ENCODE assay signal across 40 mouse cellular contexts in genomic region chr19:36133731-36134130, GRCm38 (mm10). TPM values are rescaled to one million over a fixed set of nuclear protein-coding genes. Genes with fewer than 3 reads are reported as not detected.
DNase-seq lines count a peak whose midpoint lies in the region; ATAC-seq and TF ChIP-seq lines count a peak whose summit lies in the region.
"Had no signal": no experiment of that assay in that cellular context is flagged by ENCODE, and none has a peak within 500 bp of the region (broad histone marks: within the 10 kb centered on the region; RNA-seq: fewer than 3 reads in every experiment).

No protein-coding gene starts in this region.

- no peak for TF ChIP-seq CTCF in intestine, postnatal 0 days (IDR thresholded peaks at IDR 0.05; ENCODE audit: low read depth)
- no peak for TF ChIP-seq CTCF in embryonic fibroblast, embryonic 13.5 days (IDR thresholded peaks at IDR 0.05; ENCODE audit: borderline replicate concordance, insufficient read depth, low read length)
- TF ChIP-seq CTCF in stomach, postnatal 0 days (IDR thresholded peaks at IDR 0.05; ENCODE audit: low read depth): no peak

- no peaks in the 10 kb centered on the region for H3K9me3 ChIP-seq in heart, embryonic 13.5 days
- H3K9me3 ChIP-seq in intestine, embryonic 14.5 days (ENCODE audit: control insufficient read depth, low read length): no peaks in the 10 kb centered on the region
- H3K9me3 ChIP-seq in intestine, postnatal 0 days (ENCODE audit: control insufficient read depth): no peaks in the 10 kb centered on the region
- no peaks in the 10 kb centered on the region for H3K9me3 ChIP-seq in stomach, postnatal 0 days (ENCODE audit: control insufficient read depth, low read length)
- H3K9me3 ChIP-seq: embryonic facial prominence, embryonic 12.5 days; intestine, embryonic 15.5 days; limb, embryonic 13.5 days; lung, embryonic 15.5 days; megakaryocyte, embryonic 14.5 days; stomach, embryonic 15.5 days had no signal

- ATAC-seq in heart, embryonic 13.5 days (ENCODE audit: extremely low read depth, insufficient number of reproducible peaks, low FRiP score, low TSS enrichment): no peak
- no peak for ATAC-seq in intestine, embryonic 14.5 days (replicated peaks; ENCODE audit: low FRiP score, low TSS enrichment, low read depth)
- no peak for ATAC-seq in intestine, postnatal 0 days
- ATAC-seq in stomach, postnatal 0 days (ENCODE audit: low FRiP score, low TSS enrichment): 0 out of 2 replicates have a peak, but pooled peaks have one; percentile 26
- ATAC-seq: activated CD4-positive, CD25-positive, alpha-beta regulatory T cell, adult 4 months; forebrain, embryonic 16.5 days; hindbrain, embryonic 16.5 days; intestine, embryonic 15.5 days had no signal

- H3K27me3 ChIP-seq in heart, embryonic 13.5 days (replicated peaks): no peaks in the 10 kb centered on the region
- no peaks in the 10 kb centered on the region for H3K27me3 ChIP-seq in intestine, embryonic 14.5 days (replicated peaks; ENCODE audit: control insufficient read depth, insufficient read depth, low read length)
- H3K27me3 ChIP-seq in intestine, postnatal 0 days (replicated peaks; ENCODE audit: control insufficient read depth, insufficient read depth, low read length): no peaks in the 10 kb centered on the region
- H3K27me3 ChIP-seq in stomach, postnatal 0 days (ENCODE audit: control insufficient read depth, insufficient read depth, low read length): no peaks in the 10 kb centered on the region
- H3K27me3 ChIP-seq: embryonic facial prominence, embryonic 12.5 days; intestine, embryonic 15.5 days; limb, embryonic 13.5 days; lung, embryonic 15.5 days; megakaryocyte, embryonic 14.5 days; stomach, embryonic 15.5 days had no signal

- peak overlapping the region; percentile 77 for H3K27ac ChIP-seq in heart, embryonic 13.5 days (replicated peaks)
- H3K27ac ChIP-seq in intestine, embryonic 14.5 days (ENCODE audit: low read depth): no peak overlapping the region
- H3K27ac ChIP-seq in intestine, postnatal 0 days (ENCODE audit: low read depth, low read length): no peak overlapping the region
- peak overlapping the region; percentile 29 for H3K27ac ChIP-seq in embryonic fibroblast, embryonic 13.5 days (ENCODE audit: insufficient read depth, low read length)
- H3K27ac ChIP-seq in stomach, postnatal 0 days (replicated peaks): no peak overlapping the region
- H3K27ac ChIP-seq: embryonic facial prominence, embryonic 12.5 days; gastrocnemius, adult 2 months; intestine, embryonic 15.5 days; kidney, postnatal 0 days; limb, embryonic 13.5 days; lung, embryonic 15.5 days; stomach, embryonic 15.5 days had no signal

- 14% methylated on average over 5 of the region's 5 CpGs for WGBS in heart, embryonic 13.5 days
- 34% methylated on average over 5 of the region's 5 CpGs for WGBS in intestine, embryonic 14.5 days
- WGBS in intestine, postnatal 0 days: 42% methylated on average over 5 of the region's 5 CpGs
- WGBS in stomach, postnatal 0 days: 25% methylated on average over 5 of the region's 5 CpGs

- no peak overlapping the region for H3K4me3 ChIP-seq in heart, embryonic 13.5 days
- no peak overlapping the region for H3K4me3 ChIP-seq in intestine, embryonic 14.5 days (ENCODE audit: low read depth, low read length)
- H3K4me3 ChIP-seq in intestine, postnatal 0 days (ENCODE audit: low read depth, low read length): no peak overlapping the region
- H3K4me3 ChIP-seq in embryonic fibroblast, embryonic 13.5 days (ENCODE audit: insufficient read depth, low read length): no peak overlapping the region
- H3K4me3 ChIP-seq in stomach, postnatal 0 days (ENCODE audit: low read depth, low read length): no peak overlapping the region
- H3K4me3 ChIP-seq: embryonic facial prominence, embryonic 12.5 days; gastrocnemius, adult 2 months; intestine, embryonic 15.5 days; limb, embryonic 13.5 days; lung, embryonic 15.5 days; megakaryocyte, embryonic 14.5 days; stomach, embryonic 15.5 days had no signal

- no peak overlapping the region; the same call in 1 of the 2 replicates for H3K9ac ChIP-seq in heart, embryonic 13.5 days
- H3K9ac ChIP-seq in intestine, embryonic 14.5 days (ENCODE audit: low read length): no peak overlapping the region
- H3K9ac ChIP-seq in intestine, postnatal 0 days (ENCODE audit: low read depth, low read length): no peak overlapping the region
- no peak overlapping the region for H3K9ac ChIP-seq in stomach, postnatal 0 days (ENCODE audit: low read length)
- H3K9ac ChIP-seq: embryonic facial prominence, embryonic 12.5 days; intestine, embryonic 15.5 days; limb, embryonic 13.5 days; lung, embryonic 15.5 days; stomach, embryonic 15.5 days had no signal

- no peak for TF ChIP-seq EP300 in stomach, postnatal 0 days (optimal IDR thresholded peaks at IDR 0.05)

- TF ChIP-seq POLR2A in embryonic fibroblast, embryonic 13.5 days (IDR thresholded peaks at IDR 0.05; ENCODE audit: low read depth, low read length): no peak

- H3K4me1 ChIP-seq in heart, embryonic 13.5 days: peaks cover 36% of the 10 kb centered on the region
- no peaks in the 10 kb centered on the region; the same call in 1 of the 2 replicates for H3K4me1 ChIP-seq in intestine, embryonic 14.5 days (replicated peaks; ENCODE audit: control insufficient read depth, insufficient read depth, low read length)
- H3K4me1 ChIP-seq in intestine, postnatal 0 days (replicated peaks; ENCODE audit: control insufficient read depth, insufficient read depth, low read length): no peaks in the 10 kb centered on the region
- H3K4me1 ChIP-seq in embryonic fibroblast, embryonic 13.5 days (ENCODE audit: control insufficient read depth, insufficient read depth, low read length): peaks cover 3% of the 10 kb centered on the region; the same call in 1 of the 2 replicates
- no peaks in the 10 kb centered on the region for H3K4me1 ChIP-seq in stomach, postnatal 0 days (replicated peaks; ENCODE audit: control insufficient read depth, insufficient read depth)

- DNase-seq in heart, postnatal 25 days (ENCODE audit: low spot score): no peak
- peak; percentile 41 for DNase-seq in intestine, embryonic 14.5 days (ENCODE audit: low spot score)
- DNase-seq in stomach, postnatal 0 days (ENCODE audit: low spot score): no peak
- no peak for DNase-seq in adrenal gland, adult 18-20 months (ENCODE audit: low spot score in 2 of 2)
- DNase-seq: adrenal gland, adult 8-10 months; B cell, adult 2 months; cerebellum, adult 11 months; cerebellum, adult 9-10 months; embryo, embryonic 11 days; gastrocnemius, adult 2 months; kidney, adult 8-10 months; kidney, postnatal 4 days; lung, postnatal 4 days; midbrain, embryonic 14.5 days; retina, postnatal 1 day; right cerebral cortex, postnatal 14 days; thymus, adult 18-20 months; thymus, postnatal 25 days had no signal

- intact Hi-C loops in heart, postnatal 25 days (cut with DNase I): no loop called here

- no peaks in the 10 kb centered on the region for H3K36me3 ChIP-seq in heart, embryonic 13.5 days
- H3K36me3 ChIP-seq in intestine, embryonic 14.5 days (ENCODE audit: control insufficient read depth, insufficient read depth, low read length): no peaks in the 10 kb centered on the region
- no peaks in the 10 kb centered on the region for H3K36me3 ChIP-seq in intestine, postnatal 0 days (ENCODE audit: control insufficient read depth, insufficient read depth)
- H3K36me3 ChIP-seq in stomach, postnatal 0 days (ENCODE audit: control insufficient read depth, insufficient read depth, low read length): no peaks in the 10 kb centered on the region
- H3K36me3 ChIP-seq: embryonic facial prominence, embryonic 12.5 days; intestine, embryonic 15.5 days; limb, embryonic 13.5 days; lung, embryonic 15.5 days; stomach, embryonic 15.5 days had no signal

- 0 out of 2 replicates have a peak overlapping the region, but pooled peaks have one; percentile 3 for H3K4me2 ChIP-seq in heart, embryonic 13.5 days
- no peak overlapping the region for H3K4me2 ChIP-seq in intestine, embryonic 14.5 days (ENCODE audit: low read length)
- no peak overlapping the region for H3K4me2 ChIP-seq in intestine, postnatal 0 days (replicated peaks; ENCODE audit: low read depth)
- no peak overlapping the region for H3K4me2 ChIP-seq in stomach, postnatal 0 days (replicated peaks; ENCODE audit: low read depth)
- H3K4me2 ChIP-seq: embryonic facial prominence, embryonic 12.5 days; intestine, embryonic 15.5 days; limb, embryonic 13.5 days; liver, embryonic 11.5 days; lung, embryonic 15.5 days; stomach, embryonic 15.5 days had no signal

RNA-seq across cellular contexts. Expression of gene Ankrd1, which starts 13.8 kb away (rescaled TPM):
- polyA plus RNA-seq in heart, embryonic 13.5 days (2015; fragmentation: Nextera tagmentation; extraction: Ambion mirVana): 394 and 473 TPM in 2 replicates
- total RNA-seq in heart, postnatal 25 days (2021): 100 to 1,000 TPM; 411 to 470 TPM
- 0.26 TPM in 1 of 2 replicates, not detected in the other for polyA plus RNA-seq in intestine, embryonic 14.5 days (2014; fragmentation: Nextera tagmentation; extraction: Ambion mirVana)
- polyA plus RNA-seq in intestine, postnatal 0 days (2015; fragmentation: Nextera tagmentation; extraction: Ambion mirVana): 0.18 and 0.52 TPM in 2 replicates
- 30.6 and 110 TPM in 2 replicates for polyA plus RNA-seq in embryonic fibroblast, embryonic 13.5 days (2011; ENCODE audit: insufficient read length, low read depth, missing spikeins)
- polyA plus RNA-seq in stomach, postnatal 0 days (2015; fragmentation: Nextera tagmentation; extraction: Ambion mirVana): 0.21 and 0.22 TPM in 2 replicates
- total RNA-seq in adrenal gland, adult 18-20 months (2021): not detected
- total RNA-seq: adrenal gland, adult 8-10 months; layer of hippocampus, adult 8-10 months; layer of hippocampus, postnatal 25 days; left cerebral cortex, postnatal 36 days; monocyte, adult 5-6 weeks had no signal
- polyA plus RNA-seq: activated CD4-positive, CD25-positive, alpha-beta regulatory T cell, adult 4 months; forebrain, embryonic 11.5 days; forebrain, embryonic 16.5 days; hindbrain, embryonic 11.5 days; neural tube, embryonic 14.5 days; small intestine, adult 2 months had no signal

RNA-seq across cellular contexts. Expression of gene Rpp30, which starts 50.2 kb away (rescaled TPM):
- 50.0 and 50.1 TPM in 2 replicates for polyA plus RNA-seq in heart, embryonic 13.5 days (2015; fragmentation: Nextera tagmentation; extraction: Ambion mirVana)
- 10 to 100 TPM; 14.3 to 15.7 TPM for total RNA-seq in heart, postnatal 25 days (2021)
- 72.2 and 72.9 TPM in 2 replicates for polyA plus RNA-seq in intestine, embryonic 14.5 days (2014; fragmentation: Nextera tagmentation; extraction: Ambion mirVana)
- 31.5 and 32.5 TPM in 2 replicates for polyA plus RNA-seq in intestine, postnatal 0 days (2015; fragmentation: Nextera tagmentation; extraction: Ambion mirVana)
- 23.8 and 29.5 TPM in 2 replicates for polyA plus RNA-seq in embryonic fibroblast, embryonic 13.5 days (2011; ENCODE audit: insufficient read length, low read depth, missing spikeins)
- 34.4 and 36.6 TPM in 2 replicates for polyA plus RNA-seq in stomach, postnatal 0 days (2015; fragmentation: Nextera tagmentation; extraction: Ambion mirVana)
- total RNA-seq in adrenal gland, adult 18-20 months (2021): 10 to 100 TPM; 13.7 to 13.9 TPM

Comparison
In these comparisons a context has a peak if more than half of its experiments do, and no peak if none do; other contexts are left out.
1. H3K27ac ChIP-seq: peak in heart, embryonic 13.5 days (single experiment) and embryonic fibroblast, embryonic 13.5 days (single experiment); none in intestine, embryonic 14.5 days (single experiment), intestine, postnatal 0 days (single experiment) and stomach, postnatal 0 days (single experiment).
2. RNA of gene Ankrd1, which starts 13.8 kb away (polyA plus RNA-seq): 394 to 473 TPM in heart, embryonic 13.5 days and 30.6 to 110 TPM in embryonic fibroblast, embryonic 13.5 days; 0.21 to 0.22 TPM in stomach, postnatal 0 days, 0.18 to 0.52 TPM in intestine, postnatal 0 days and 0.26 TPM in intestine, embryonic 14.5 days; every median in the first group is over 10 times any median in the second.